Mouse (Mus musculus) neural tube, embryonic 13.5 days (tissue): ENCODE measurements around the gene Tmub1. TPM values are rescaled to one million over a fixed set of nuclear protein-coding genes. Genes with fewer than 3 reads are reported as not detected.

Experiments
- ATAC-seq: fragments of 200-750 bp; cut with Nextera tagmentation; 2 replicates; pipeline ENCODE4 v1.8.0; 2017; ENCODE audit warnings: low read depth, mild to moderate bottlenecking, moderate TSS enrichment, moderate library complexity
- H3K27ac ChIP-seq: fragments of 300-500 bp; sonication (generic); replicated peaks from 2 replicates; pipeline ENCODE4 v1.5.1; 2015; ENCODE audit warnings: moderate library complexity, mild to moderate bottlenecking, inconsistent platforms
- H3K27me3 ChIP-seq: fragments of 300-500 bp; sonication (generic); 2 replicates; pipeline ENCODE4 v1.6.1; 2015; ENCODE audit warnings: mild to moderate bottlenecking, inconsistent platforms
- H3K36me3 ChIP-seq: fragments of 300-500 bp; sonication (generic); 2 replicates; pipeline ENCODE4 v1.6.1; 2015; ENCODE audit warnings: mild to moderate bottlenecking, inconsistent platforms
- H3K4me1 ChIP-seq: fragments of 300-500 bp; sonication (generic); replicated peaks from 2 replicates; pipeline ENCODE4 v1.6.1; 2015; ENCODE audit warnings: inconsistent platforms
- H3K4me2 ChIP-seq: fragments of 300-500 bp; sonication (generic); 2 replicates; pipeline ENCODE4 v1.6.1; 2015; ENCODE audit warnings: inconsistent platforms, mild to moderate bottlenecking, moderate library complexity
- H3K4me3 ChIP-seq: fragments of 300-500 bp; sonication (generic); 2 replicates; pipeline ENCODE4 v1.5.1; 2015; ENCODE audit warnings: mild to moderate bottlenecking, inconsistent platforms
- H3K9ac ChIP-seq: fragments of 300-500 bp; sonication (generic); 2 replicates; pipeline ENCODE4 v1.6.1; 2015; ENCODE audit warnings: moderate library complexity, mild to moderate bottlenecking, inconsistent platforms
- H3K9me3 ChIP-seq: fragments of 300-500 bp; sonication (generic); 2 replicates; pipeline ENCODE4 v1.6.1; 2016; ENCODE audit warnings: inconsistent platforms
- WGBS: fragments of 180-500 bp; shearing (Covaris S2); methylation state at CpG from one replicate; pipeline ENCODE4 v1.1.7; 2015; 5-methylcytosine and 5-hydroxymethylcytosine counted together
- polyA plus RNA-seq: library from polyadenylated mRNA; unstranded; fragments of >200 nt; fragmentation: Nextera tagmentation; extraction: Ambion mirVana; gene quantifications from 2 replicates; pipeline ENCODE4 v1.2.1, GENCODE M21; 2015

The Tmub1 gene
- polyA plus RNA-seq, 1 experiment from 2014 or later: 51.2 TPM

DNA sequence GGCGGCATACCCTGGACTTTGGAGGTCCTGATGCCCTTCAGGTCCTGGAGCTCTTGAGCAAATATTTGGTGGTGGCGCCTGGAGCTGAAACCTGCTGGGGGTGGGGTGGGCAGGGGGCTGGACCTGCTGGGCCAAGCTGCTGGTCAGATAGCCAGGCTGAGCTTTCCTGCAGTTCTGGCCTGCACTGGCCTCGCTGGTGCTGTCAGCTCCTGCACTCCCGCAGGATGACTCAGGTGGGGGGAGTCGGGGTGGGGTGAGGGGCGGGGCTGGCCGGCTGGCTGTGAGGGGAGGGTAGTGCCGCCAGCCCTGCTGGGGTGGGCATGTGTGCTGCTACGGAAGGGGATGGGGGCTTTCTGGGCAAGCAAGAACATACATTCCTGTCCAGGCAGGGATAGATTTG is 19.1 kb downstream of the Tmub1 start:
- Histone ChIP-seq H3K9ac (peak overlapping the region; percentile 43), H3K36me3 (peaks cover 41% of the 10 kb centered on the region), H3K4me1 (peaks cover 46% of the 10 kb centered on the region), H3K9me3 (no peaks in the 10 kb centered on the region), H3K27ac (no peak overlapping the region), H3K4me3 (no peak overlapping the region), H3K4me2 (no peak overlapping the region), H3K27me3 (peaks cover 15% of the 10 kb centered on the region; the same call in 1 of the 2 replicates)
- ATAC-seq: no peak
- 13% methylated on average over 9 of the region's 9 CpGs for WGBS

DNA sequence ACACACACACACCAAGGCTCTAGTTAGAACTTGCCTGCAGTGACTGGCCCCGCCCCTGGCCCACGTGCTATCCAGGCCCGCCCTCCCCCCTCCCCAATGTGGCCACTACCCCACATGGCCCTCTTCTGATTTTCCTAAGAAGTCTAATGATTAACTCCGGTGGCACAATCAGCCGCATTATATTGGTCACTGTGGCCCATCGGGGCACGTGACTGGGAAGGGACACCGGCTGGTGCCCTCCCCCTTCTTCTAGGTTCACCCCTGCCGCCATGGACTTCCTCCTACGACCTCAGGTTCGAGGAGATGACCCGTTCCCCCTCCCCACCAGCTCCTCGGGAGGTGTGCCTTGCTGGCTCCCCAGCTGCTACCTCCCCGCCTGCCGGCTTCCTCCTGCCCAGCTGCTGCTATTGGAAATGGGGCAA is 19.7 kb downstream of the Tmub1 start:
- H3K27me3 ChIP-seq: peaks cover 15% of the 10 kb centered on the region; the same call in 1 of the 2 replicates
- H3K27ac ChIP-seq: no peak overlapping the region
- WGBS: 7% methylated on average over 15 of the region's 15 CpGs
- H3K4me2 ChIP-seq: peak overlapping the region; percentile 22
- peaks cover 48% of the 10 kb centered on the region for H3K4me1 ChIP-seq
- no peak overlapping the region for H3K4me3 ChIP-seq
- H3K36me3 ChIP-seq: peaks cover 35% of the 10 kb centered on the region
- peak overlapping the region; percentile 43 for H3K9ac ChIP-seq
- ATAC-seq: no peak
- no peaks in the 10 kb centered on the region for H3K9me3 ChIP-seq

DNA sequence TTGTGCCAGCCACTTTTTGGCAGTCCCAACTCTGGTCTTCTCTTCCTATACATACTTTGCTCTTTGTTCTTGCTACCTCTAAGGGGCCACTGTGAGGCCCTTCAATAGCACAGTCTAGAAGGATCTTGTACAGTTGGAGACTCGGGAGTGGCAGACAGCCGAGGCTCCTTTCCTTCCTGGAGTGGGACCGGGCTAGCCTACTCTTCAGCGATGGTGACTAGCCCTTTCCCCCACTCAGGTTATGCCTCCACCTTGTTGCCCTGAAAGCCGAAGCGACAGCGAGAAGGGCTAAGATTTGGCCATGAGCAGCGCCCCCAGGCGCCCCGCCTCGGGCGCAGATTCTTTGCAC is 20.4 kb downstream of the Tmub1 start:
- H3K4me1 ChIP-seq: peaks cover 55% of the 10 kb centered on the region

DNA sequence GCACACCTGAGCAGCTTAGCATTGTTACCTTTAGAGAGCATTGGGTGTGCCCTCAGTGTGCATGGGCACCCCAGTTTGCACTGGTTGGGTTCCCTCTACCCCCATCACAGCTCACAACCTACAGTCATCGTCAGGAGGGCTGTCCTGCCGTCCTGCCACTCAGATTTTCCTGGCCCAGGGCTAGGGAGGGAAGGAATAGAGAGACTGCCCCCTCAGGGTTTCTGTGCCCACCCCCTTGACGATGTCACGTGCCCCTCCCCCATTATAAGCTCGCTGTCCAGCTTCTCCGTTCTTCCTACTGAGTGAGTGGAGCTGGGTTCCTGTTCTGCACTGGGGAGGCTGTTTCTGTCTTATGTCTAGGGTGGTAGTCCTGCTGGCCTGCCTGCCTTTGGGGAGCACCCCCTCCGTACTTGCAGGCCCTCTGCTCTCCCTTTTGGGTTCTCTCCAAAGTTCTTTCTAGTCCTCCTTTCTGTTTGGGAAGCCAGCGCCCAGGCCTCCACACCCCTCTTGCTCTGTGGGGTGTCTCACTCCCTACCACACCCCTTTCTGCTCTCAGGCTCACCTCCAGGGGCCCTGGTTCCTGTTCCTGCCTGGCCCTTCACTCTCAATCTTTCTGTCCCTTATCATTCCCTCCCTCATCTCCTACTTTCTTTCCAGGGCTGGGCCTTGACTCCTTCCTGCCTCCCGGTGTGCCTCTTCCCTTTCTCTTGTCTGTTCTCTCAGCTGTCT is 20.9 kb downstream of the Tmub1 start:
- ATAC-seq: no peak
- WGBS: 10% methylated on average over 9 of the region's 9 CpGs
- H3K9me3 ChIP-seq: no peaks in the 10 kb centered on the region
- H3K4me3 ChIP-seq: peak overlapping the region; percentile 64; the same call in 1 of the 2 replicates
- peaks cover 22% of the 10 kb centered on the region for H3K36me3 ChIP-seq
- no peak overlapping the region for H3K27ac ChIP-seq
- peaks cover 15% of the 10 kb centered on the region; the same call in 1 of the 2 replicates for H3K27me3 ChIP-seq
- H3K9ac ChIP-seq: peak overlapping the region; percentile 82; the same call in 1 of the 2 replicates
- H3K4me1 ChIP-seq: peaks cover 60% of the 10 kb centered on the region
- H3K4me2 ChIP-seq: peak overlapping the region; percentile 85

More for the DNA sequence above, 20.4 kb downstream of the Tmub1 start:
- Histone ChIP-seq H3K4me2 (peak overlapping the region; percentile 85), H3K27ac (no peak overlapping the region), H3K9ac (0 out of 2 replicates have a peak overlapping the region, but pooled peaks have one; percentile 22), H3K36me3 (peaks cover 27% of the 10 kb centered on the region), H3K4me3 (no peak overlapping the region), H3K27me3 (peaks cover 15% of the 10 kb centered on the region; the same call in 1 of the 2 replicates), H3K9me3 (no peaks in the 10 kb centered on the region)
- no peak for ATAC-seq
- 20% methylated on average over 12 of the region's 12 CpGs for WGBS

DNA sequence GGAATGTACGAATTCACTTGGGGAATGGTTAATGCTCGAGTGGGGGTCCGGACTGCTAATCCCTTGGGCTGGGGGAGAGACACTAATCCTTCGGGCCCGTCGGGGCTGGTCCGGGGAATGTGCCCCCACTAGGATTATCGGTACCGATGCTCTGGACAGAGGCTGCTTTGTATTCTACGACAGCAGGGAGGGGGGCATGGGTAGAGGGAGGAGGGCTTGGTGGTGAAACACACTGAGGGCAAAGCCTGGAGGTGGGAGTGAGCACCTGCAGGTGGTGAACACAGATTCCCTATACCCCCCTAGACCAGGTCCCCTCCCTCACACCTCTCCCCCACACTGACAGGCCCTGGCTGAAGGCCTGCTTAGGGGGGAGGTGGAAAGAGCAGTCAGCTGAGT is 21.6 kb downstream of the Tmub1 start:
- Histone ChIP-seq H3K4me3 (peak overlapping the region; percentile 64), H3K9ac (peak overlapping the region; percentile 82), H3K4me2 (peak overlapping the region; percentile 85), H3K27me3 (peaks cover 15% of the 10 kb centered on the region; the same call in 1 of the 2 replicates), H3K4me1 (peaks cover 64% of the 10 kb centered on the region), H3K27ac (no peak overlapping the region), H3K9me3 (no peaks in the 10 kb centered on the region), H3K36me3 (peaks cover 19% of the 10 kb centered on the region)
- WGBS: 2% methylated on average over 10 of the region's 10 CpGs
- ATAC-seq: no peak

DNA sequence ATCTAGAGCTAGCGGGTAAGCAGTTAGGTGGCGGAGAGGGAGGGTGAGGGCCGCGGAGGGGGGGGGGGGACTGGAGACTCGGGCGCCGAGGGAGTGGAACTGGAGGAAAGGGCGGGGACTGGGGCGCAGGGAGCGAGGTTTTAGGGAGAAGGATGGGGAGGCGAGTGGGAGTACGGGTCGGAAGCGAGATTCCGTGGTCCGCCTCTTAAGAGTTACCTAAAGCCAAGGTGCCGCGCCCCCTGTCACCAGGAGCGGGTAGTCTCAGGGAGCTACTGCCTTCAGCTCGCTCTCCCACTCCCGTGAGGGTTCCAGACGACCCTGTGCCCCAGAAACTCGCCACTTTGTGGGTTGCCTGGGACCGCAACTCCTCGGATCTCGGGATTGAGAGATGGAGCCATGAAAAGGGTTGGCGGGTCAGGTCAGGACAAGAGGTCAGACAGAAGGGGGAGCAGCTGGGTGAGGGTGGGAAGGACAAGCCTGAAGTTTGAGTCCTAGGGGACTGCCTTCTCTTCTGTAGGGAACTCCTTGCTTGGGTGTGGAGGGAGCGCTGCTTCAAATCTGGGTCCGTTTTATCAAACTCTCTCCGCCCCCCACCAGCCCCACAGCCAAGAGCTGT is 22.1 kb downstream of the Tmub1 start:
- ATAC-seq: no peak
- Histone ChIP-seq H3K9ac (peak overlapping the region; percentile 82), H3K4me1 (peaks cover 64% of the 10 kb centered on the region), H3K27ac (no peak overlapping the region), H3K27me3 (peaks cover 15% of the 10 kb centered on the region; the same call in 1 of the 2 replicates), H3K4me3 (peak overlapping the region; percentile 64), H3K36me3 (peaks cover 19% of the 10 kb centered on the region), H3K9me3 (no peaks in the 10 kb centered on the region), H3K4me2 (peak overlapping the region; percentile 85)
- under 1% methylated on average over 26 of the region's 30 CpGs for WGBS

DNA sequence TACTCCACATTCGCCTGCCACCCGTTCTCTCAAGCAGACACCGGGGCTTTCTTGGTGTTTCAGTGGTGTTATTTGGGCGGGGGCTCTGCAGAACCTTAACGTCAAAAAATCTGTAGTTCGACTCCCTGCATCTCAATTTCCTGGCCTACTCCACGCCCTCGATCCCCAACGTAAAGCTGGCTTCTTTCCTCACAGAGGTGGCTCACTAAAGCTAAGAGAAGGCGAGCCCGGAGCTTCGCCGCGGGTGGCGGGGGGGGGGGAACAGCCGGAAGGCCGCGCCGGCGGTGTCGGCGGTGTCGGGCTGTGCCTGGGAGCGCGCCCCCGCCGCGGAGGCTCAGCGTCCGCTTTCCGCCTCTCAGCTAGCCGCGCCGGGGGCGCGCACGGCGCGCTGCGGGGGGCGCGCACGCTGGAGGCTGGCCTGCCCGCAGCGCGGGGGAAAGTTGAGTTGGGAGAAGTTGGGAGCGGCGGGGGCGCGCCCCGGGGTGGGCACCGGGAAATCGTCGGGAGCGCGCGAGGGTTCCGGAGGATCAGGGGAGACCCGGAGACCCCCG is 22.7 kb downstream of the Tmub1 start:
- H3K9ac ChIP-seq: peak overlapping the region; percentile 82
- peaks cover 64% of the 10 kb centered on the region for H3K4me1 ChIP-seq
- H3K36me3 ChIP-seq: peaks cover 19% of the 10 kb centered on the region
- ATAC-seq: no peak
- H3K27ac ChIP-seq: peak overlapping the region; percentile 92
- H3K9me3 ChIP-seq: no peaks in the 10 kb centered on the region
- H3K4me2 ChIP-seq: peak overlapping the region; percentile 85
- under 1% methylated on average over 50 of the region's 60 CpGs for WGBS
- peak overlapping the region; percentile 64 for H3K4me3 ChIP-seq
- peaks cover 15% of the 10 kb centered on the region; the same call in 1 of the 2 replicates for H3K27me3 ChIP-seq

DNA sequence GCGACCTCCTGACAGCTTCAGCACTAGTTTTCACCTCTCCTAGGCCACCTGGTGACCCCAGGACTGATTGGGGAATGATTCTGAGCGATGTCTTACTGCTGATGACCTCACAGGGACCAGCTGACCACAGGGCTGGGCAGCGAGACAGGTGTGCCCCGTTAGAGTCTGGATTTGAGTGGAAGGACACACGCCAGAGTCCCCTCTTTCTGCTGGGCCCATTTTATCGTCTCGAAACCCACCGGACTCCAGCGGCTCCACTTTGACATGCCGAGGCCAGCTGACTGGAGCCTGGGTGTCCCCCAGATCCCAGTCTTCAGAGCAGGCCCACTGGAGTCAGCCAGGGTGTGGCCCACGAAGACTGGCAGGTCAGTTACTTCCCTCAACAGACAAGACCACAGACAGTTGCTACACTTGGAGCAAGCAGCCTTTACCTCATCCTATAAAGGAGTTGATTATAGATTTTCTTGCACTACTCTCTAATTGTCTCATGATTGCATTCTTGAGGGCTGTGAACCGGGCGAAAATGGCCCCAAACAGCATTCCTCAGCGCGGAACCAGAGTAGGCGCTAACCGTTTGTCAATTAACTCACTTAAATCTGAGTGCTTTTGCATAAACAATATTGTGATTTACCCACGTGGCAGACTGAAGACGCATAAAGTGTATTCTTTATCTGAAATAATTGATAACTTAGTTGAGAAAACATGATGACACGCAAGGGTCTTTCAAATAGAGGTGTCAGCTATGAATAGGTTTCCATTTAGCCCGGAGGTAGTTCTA is 23.5 kb downstream of the Tmub1 start:
- H3K4me1 ChIP-seq: peaks cover 64% of the 10 kb centered on the region
- WGBS: 14% methylated on average over 21 of the region's 21 CpGs
- ATAC-seq: 0 out of 2 replicates have a peak, but pooled peaks have one; percentile 1
- H3K36me3 ChIP-seq: peaks cover 22% of the 10 kb centered on the region
- H3K27me3 ChIP-seq: peaks cover 15% of the 10 kb centered on the region; the same call in 1 of the 2 replicates
- peak overlapping the region; percentile 64 for H3K4me3 ChIP-seq
- peak overlapping the region; percentile 85 for H3K4me2 ChIP-seq
- peak overlapping the region; percentile 82 for H3K9ac ChIP-seq
- no peaks in the 10 kb centered on the region for H3K9me3 ChIP-seq
- peak overlapping the region; percentile 92 for H3K27ac ChIP-seq

DNA sequence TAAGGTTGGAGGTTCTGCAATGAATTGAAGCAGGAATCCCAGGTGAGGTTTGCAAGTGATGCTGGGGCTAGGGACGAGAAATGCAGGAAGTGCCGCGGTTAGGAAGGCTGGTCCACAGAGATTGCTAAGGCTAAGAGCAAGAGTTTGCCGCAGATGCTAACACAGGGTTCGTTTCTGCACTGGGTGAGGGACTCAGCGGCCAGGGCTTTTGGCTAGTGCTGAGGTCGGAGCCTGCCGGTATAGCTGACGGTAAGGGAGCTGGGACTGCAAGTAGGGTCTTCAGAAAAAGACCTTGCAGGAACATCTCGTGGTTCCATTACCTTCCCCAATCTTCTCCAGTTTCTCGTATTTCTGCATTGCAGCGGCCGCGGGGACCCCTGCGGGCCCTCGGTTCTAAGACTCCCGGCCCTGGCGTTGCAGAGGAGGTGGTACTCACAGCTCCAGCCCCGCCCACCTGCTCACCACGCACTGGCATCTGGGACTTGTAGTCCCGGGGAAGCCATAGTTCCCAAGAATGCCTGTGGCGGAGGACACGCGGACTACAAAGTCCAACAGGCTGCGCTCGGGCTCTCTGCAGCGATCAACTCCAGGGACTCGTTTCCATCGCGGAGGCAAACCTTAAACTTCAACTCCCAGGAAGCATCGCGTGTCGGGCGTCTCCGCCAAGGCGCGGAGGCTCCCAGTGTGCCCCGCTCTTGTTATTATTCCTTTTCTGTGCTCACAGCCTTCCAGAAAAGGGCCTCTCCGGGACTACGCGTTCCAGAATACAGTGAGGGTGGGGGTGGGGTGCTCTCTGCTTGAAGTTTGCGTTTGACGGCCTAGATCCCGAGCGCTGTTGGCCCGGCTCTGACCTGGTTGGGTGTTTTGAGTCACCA is 24.3 kb downstream of the Tmub1 start, which contains the start of the genes Cdk5 and Slc4a2:
Gene Cdk5 (minus strand): TSS at position 402 of the 875 bp plus-strand sequence.
Gene Slc4a2 (plus strand): TSS at position 709 of the 875 bp plus-strand sequence.
- peaks cover 15% of the 10 kb centered on the region; the same call in 1 of the 2 replicates for H3K27me3 ChIP-seq
- no peaks in the 10 kb centered on the region for H3K9me3 ChIP-seq
- peaks cover 30% of the 10 kb centered on the region for H3K36me3 ChIP-seq
- H3K4me2 ChIP-seq: peak within 1 kb of the TSS; percentile 85
- H3K4me1 ChIP-seq: peaks cover 60% of the 10 kb centered on the region
- ATAC-seq: peak; percentile 95
- H3K4me3 ChIP-seq: peak within 1 kb of the TSS; percentile 64
- H3K27ac ChIP-seq: peak within 1 kb of the TSS; percentile 92
- H3K9ac ChIP-seq: peak within 1 kb of the TSS; percentile 89
- WGBS: under 1% methylated on average over 46 of the region's 46 CpGs

DNA sequence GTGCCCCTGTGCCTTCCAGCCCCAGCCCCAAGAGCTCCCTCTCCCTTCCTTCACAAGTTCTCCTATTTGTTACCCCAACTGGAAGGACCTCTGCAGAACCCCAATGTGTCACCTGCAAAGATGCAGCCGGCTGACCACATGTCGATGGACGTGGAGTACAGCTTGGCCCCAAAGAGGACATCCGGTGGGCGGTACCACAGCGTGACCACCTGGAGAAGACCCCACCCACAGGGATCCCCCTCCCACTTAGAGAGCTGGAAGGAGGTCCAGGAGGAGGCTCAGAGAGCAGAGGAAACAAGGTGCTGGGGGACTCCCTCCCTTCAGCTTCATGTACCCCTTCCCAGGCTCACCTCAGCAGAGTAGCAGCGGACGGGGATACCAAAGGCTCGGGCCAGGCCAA is 27.3 kb downstream of the Tmub1 start:
- no peak overlapping the region for H3K4me3 ChIP-seq
- no peaks in the 10 kb centered on the region for H3K27me3 ChIP-seq
- no peak overlapping the region for H3K27ac ChIP-seq
- no peak overlapping the region for H3K4me2 ChIP-seq
- peaks cover 42% of the 10 kb centered on the region for H3K4me1 ChIP-seq
- no peak overlapping the region for H3K9ac ChIP-seq
- peaks cover 37% of the 10 kb centered on the region for H3K36me3 ChIP-seq
- H3K9me3 ChIP-seq: no peaks in the 10 kb centered on the region
- ATAC-seq: no peak
- WGBS: 89% methylated on average over 9 of the region's 9 CpGs

DNA sequence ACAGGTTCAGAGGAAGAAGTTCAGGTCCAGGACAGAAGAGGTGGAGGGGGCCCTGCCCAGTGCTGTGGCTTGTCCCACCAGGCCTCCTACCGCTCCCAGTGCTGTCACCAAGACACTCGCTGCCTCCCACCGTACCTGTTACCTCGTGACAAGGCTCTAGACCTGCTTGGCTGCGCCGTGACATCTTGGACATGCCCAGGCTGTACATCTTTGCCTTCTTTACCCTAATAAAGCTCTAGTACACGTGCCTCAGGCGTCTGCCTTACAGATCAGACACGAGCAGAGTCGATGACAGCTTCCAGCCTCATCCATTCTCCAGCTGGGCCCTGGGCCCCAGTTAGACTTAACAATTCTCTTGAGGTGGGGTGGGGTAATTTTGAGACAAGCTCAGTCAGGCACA is 30.1 kb downstream of the Tmub1 start:
- 91% methylated on average over 10 of the region's 10 CpGs for WGBS

More for the DNA sequence above, 30.1 kb downstream of the Tmub1 start:
- peaks cover 37% of the 10 kb centered on the region for H3K36me3 ChIP-seq
- H3K4me2 ChIP-seq: no peak overlapping the region
- ATAC-seq: no peak
- no peak overlapping the region for H3K4me3 ChIP-seq
- H3K4me1 ChIP-seq: peaks cover 32% of the 10 kb centered on the region
- no peaks in the 10 kb centered on the region for H3K27me3 ChIP-seq
- H3K9me3 ChIP-seq: no peaks in the 10 kb centered on the region
- no peak overlapping the region for H3K27ac ChIP-seq
- no peak overlapping the region for H3K9ac ChIP-seq
